Mouse (Mus musculus): ENCODE measurements around the gene Pagr1a. TPM values are rescaled to one million over a fixed set of nuclear protein-coding genes. Genes with fewer than 3 reads are reported as not detected.

Pagr1a gene
- total and polyA plus RNA-seq, 2 experiments from 2014 or later = 19.2 to 31.6 TPM

DNA sequence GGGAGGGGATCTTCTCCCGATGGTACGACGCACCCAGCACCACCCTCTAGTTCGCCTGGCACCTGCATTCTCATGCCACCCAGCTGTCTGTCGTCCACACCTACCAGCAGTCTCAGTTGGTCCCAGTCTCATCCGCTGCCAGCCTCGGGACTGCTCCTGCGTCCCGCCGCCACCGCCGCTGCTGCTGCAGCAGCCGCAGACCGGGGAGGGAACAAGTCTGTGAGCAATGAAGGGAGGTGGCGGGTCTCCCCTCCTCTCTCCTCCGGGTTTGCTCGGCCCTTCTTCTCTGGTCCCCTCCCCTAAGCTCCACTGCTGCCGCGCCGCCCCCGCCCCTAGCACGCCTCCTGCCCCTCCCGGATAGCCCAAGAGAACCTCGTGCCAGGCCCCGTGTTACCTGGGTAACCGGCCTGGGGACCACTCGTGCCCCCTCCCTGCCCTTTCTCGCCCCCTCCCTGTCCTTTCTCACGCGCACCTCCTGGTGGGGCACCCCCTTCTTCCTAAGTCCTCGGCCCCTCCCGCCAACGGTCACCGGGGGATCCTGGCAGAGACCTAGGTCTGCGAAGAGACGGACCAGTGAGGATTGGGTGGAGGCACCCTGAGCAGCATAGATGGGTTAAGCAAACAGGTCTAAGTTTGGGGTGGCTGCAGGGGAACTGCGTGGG, 3.9 kb upstream of the Pagr1a start, which contains the start of the genes Gm42742 and Prrt2:
Gene Gm42742 (minus strand): TSS at position 197 of the 662 bp plus-strand sequence.
Gene Prrt2 (minus strand): TSS at position 311 of the 662 bp plus-strand sequence.
- H3K27ac ChIP-seq (ENCODE audit: low read depth, low read length) = peak within 1 kb of the TSS; percentile 86
- H3K4me1 ChIP-seq (ENCODE audit: insufficient read depth) = peaks cover 51% of the 10 kb centered on the region
- peak within 1 kb of the TSS; percentile 46 for H3K4me3 ChIP-seq (ENCODE audit: low read depth, low read length)

DNA sequence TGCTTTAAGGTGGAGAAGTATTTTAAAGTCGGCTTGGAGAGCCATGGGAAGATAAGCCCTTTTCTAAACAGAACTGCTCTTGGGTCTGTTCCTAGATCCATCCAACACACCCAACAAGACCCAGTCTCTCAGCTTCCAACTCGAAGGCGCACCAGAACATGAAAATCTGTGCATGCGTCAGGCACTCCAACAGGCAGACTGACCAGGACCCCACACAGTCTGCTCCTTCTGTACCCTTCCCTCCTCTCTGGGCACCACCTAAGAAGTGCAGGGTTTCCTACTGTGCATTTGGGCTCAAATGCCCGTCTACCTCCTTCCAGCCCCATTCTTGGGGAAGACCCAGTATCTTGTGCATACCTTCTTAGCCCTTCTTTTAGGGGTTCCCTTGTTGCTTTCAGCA, 3.3 kb upstream of the Pagr1a start:
- DNase-seq (no peak), ATAC-seq (no peak)
- Histone ChIP-seq H3K27ac (ENCODE audit: low read depth, low read length) (peak overlapping the region; percentile 86), H3K9ac (peak overlapping the region; percentile 71), H3K9me3 (ENCODE audit: low read length) (no peaks in the 10 kb centered on the region), H3K4me3 (ENCODE audit: low read depth, low read length) (peak overlapping the region; percentile 46), H3K27me3 (ENCODE audit: insufficient read depth, low read length) (no peaks in the 10 kb centered on the region), H3K36me3 (ENCODE audit: insufficient read depth) (peaks cover 17% of the 10 kb centered on the region), H3K4me2 (ENCODE audit: low read depth) (peak overlapping the region; percentile 88), H3K4me1 (ENCODE audit: insufficient read depth) (peaks cover 56% of the 10 kb centered on the region)
- WGBS = 12% methylated on average over 5 of the region's 5 CpGs
- no peak for TF ChIP-seq CTCF (IDR thresholded peaks at IDR 0.05; ENCODE audit: low read depth)

More for the DNA sequence above, 3.9 kb upstream of the Pagr1a start, which contains the start of the genes Gm42742 and Prrt2:
- Histone ChIP-seq H3K36me3 (ENCODE audit: insufficient read depth) (peaks cover 17% of the 10 kb centered on the region), H3K4me2 (ENCODE audit: low read depth) (peak within 1 kb of the TSS; percentile 88), H3K27me3 (ENCODE audit: insufficient read depth, low read length) (no peaks in the 10 kb centered on the region), H3K9ac (peak within 1 kb of the TSS; percentile 71), H3K9me3 (ENCODE audit: low read length) (no peaks in the 10 kb centered on the region)
- TF ChIP-seq CTCF (IDR thresholded peaks at IDR 0.05; ENCODE audit: low read depth) = 0 out of 2 replicates have a peak, but pooled peaks have one; percentile 1
- ATAC-seq (peak; percentile 30), DNase-seq (peak; percentile 73)
- 3% methylated on average over 34 of the region's 37 CpGs for WGBS

DNA sequence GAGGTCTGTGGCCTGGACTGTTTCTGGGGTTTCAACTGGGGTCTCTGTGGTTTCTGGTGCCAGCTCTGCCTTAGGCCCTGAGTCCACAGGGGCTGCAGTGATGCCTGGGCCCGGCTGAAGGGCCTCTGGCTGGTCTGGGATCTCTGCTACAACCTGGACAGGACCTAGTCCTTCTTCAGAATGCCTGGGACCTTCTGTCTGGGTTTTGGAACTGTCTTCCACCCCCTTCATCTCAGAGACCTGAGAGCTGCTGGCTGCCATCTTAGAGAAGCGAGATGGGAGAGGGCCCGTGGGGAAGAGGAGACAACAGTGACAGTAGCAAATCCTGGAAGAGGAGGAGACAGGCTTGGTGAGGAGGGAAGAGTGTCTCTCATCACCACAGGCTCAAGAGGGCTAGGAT, 2.9 kb upstream of the Pagr1a start:
- no peak for TF ChIP-seq CTCF (IDR thresholded peaks at IDR 0.05; ENCODE audit: low read depth)
- WGBS = 40% methylated on average over 3 of the region's 3 CpGs
- Histone ChIP-seq H3K36me3 (ENCODE audit: insufficient read depth) (peaks cover 19% of the 10 kb centered on the region), H3K27ac (ENCODE audit: low read depth, low read length) (peak overlapping the region; percentile 86), H3K4me1 (ENCODE audit: insufficient read depth) (peaks cover 56% of the 10 kb centered on the region), H3K4me2 (ENCODE audit: low read depth) (peak overlapping the region; percentile 88), H3K4me3 (ENCODE audit: low read depth, low read length) (peak overlapping the region; percentile 46), H3K9ac (peak overlapping the region; percentile 71), H3K9me3 (ENCODE audit: low read length) (no peaks in the 10 kb centered on the region), H3K27me3 (ENCODE audit: insufficient read depth, low read length) (no peaks in the 10 kb centered on the region)
- no peak for ATAC-seq
- DNase-seq = peak; percentile 24

DNA sequence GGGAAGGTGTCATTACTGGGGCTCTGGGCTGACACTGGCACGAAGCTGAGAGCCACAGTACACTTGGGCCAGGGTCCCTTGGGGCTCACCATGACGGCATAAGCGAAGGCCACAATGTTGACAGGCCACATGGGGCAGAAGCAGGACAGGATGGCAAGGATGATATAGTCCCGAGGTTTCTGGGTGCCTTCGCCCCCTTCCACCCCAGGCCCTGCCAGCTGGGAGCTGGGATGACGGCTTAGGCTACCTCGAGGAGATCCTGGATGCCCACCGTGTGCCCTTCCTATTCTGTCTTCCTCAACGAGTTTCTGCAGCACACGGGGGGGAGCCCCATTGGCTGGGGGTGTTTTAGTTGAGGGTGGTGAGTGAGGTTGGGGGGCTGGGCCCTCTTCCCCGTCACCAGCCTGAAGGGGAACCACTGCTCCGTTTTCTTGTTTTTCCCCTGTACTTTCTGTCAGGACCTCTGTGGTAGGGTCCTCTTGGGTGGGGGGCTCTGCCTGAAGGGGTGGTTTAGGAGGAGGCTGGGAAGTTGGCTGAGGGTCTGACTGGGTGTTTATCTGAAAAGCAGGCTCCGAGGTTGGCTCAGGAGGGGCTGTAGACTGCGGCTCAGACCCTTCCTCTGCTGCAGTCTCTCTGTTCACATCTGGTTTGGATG, 2.3 kb upstream of the Pagr1a start:
- Histone ChIP-seq H3K4me2 (ENCODE audit: low read depth) (peak overlapping the region; percentile 88), H3K27ac (ENCODE audit: low read depth, low read length) (peak overlapping the region; percentile 86; the same call in 1 of the 2 replicates), H3K27me3 (ENCODE audit: insufficient read depth, low read length) (no peaks in the 10 kb centered on the region), H3K4me3 (ENCODE audit: low read depth, low read length) (peak overlapping the region; percentile 46), H3K9ac (peak overlapping the region; percentile 71), H3K9me3 (ENCODE audit: low read length) (no peaks in the 10 kb centered on the region), H3K4me1 (ENCODE audit: insufficient read depth) (peaks cover 53% of the 10 kb centered on the region), H3K36me3 (ENCODE audit: insufficient read depth) (peaks cover 23% of the 10 kb centered on the region)
- 73% methylated on average over 14 of the region's 14 CpGs for WGBS
- ATAC-seq (no peak), DNase-seq (no peak)
- no peak for TF ChIP-seq CTCF (IDR thresholded peaks at IDR 0.05; ENCODE audit: low read depth)

DNA sequence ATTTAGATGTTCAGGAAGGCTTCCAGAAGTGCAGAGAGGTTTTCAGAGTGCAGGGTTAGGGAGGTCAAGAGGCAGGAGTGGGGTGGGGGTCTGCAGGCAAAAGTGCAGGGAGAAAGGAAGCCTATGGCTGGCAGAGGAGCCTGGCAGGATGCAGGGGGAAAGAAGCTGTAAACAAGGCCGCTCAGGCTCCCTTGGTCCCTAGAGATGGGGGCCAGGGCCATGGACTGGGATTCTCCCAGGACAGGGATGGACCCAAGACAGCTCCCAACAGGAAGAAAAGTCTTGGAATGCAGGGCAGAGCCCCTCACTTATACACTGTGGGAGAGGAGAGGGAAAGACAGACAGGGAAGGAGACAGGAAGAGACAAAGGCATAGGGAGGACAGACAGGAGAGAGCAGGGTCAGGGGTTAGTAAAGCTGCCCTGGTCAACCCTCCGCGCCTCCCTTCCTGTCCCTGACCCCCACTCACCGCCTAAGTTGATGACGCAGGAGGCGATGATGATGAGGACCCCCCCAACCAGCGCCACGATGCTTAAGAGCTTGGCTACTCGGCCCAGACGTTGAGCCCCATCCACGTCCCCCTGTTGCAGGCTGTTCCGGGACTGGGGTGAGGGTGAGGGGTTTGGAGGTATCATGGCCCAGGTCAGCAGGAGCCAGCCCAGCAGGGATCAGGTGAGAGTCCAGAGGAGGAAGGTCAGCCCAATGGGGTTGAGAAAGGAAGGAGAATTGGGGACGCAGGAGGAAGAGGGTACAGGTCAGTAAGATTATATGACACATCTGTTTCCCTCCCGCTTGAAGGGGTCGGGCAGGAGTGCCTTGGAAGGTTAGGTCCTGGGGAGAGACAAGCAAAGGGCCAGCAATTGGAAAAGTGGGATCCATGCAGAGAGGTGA, 1.5 kb upstream of the Pagr1a start:
- H3K4me1 ChIP-seq (ENCODE audit: insufficient read depth) = peaks cover 45% of the 10 kb centered on the region
- H3K27ac ChIP-seq (ENCODE audit: low read depth, low read length) = 0 out of 2 replicates have a peak overlapping the region, but pooled peaks have one; percentile 35
- DNase-seq (no peak), ATAC-seq (no peak)
- H3K4me3 ChIP-seq (ENCODE audit: low read depth, low read length) = no peak overlapping the region
- WGBS = 84% methylated on average over 15 of the region's 15 CpGs
- H3K4me2 ChIP-seq (ENCODE audit: low read depth) = peak overlapping the region; percentile 88; the same call in 1 of the 2 replicates
- TF ChIP-seq CTCF (IDR thresholded peaks at IDR 0.05; ENCODE audit: low read depth) = no peak
- H3K9me3 ChIP-seq (ENCODE audit: low read length) = no peaks in the 10 kb centered on the region
- H3K27me3 ChIP-seq (ENCODE audit: insufficient read depth, low read length) = no peaks in the 10 kb centered on the region
- H3K36me3 ChIP-seq (ENCODE audit: insufficient read depth) = peaks cover 28% of the 10 kb centered on the region
- H3K9ac ChIP-seq = peak overlapping the region; percentile 22; the same call in 1 of the 2 replicates

DNA sequence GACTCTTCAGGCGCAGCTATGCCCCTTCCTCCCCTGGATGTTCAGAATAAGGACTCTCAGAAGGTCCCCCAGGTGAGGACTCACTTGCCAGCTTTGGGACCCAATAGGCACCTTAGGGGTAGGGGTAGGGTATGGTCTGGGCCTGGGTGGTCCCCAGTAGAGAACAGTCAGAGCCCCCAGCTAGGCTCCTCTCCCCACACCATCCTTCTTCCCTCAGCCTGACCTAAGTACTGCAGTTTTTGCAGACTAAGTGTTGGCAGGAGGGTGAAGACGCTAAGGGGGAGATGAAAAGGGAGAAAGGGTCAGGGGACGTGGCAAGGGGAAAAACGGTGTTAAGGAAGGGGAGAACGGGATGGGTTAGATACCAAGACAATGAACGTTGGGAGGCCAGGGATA, 796 bp upstream of the Pagr1a start:
- no peaks in the 10 kb centered on the region for H3K9me3 ChIP-seq (ENCODE audit: low read length)
- 0 out of 2 replicates have a peak overlapping the region, but pooled peaks have one; percentile 14 for H3K9ac ChIP-seq
- peaks cover 28% of the 10 kb centered on the region for H3K36me3 ChIP-seq (ENCODE audit: insufficient read depth)
- WGBS = 52% methylated on average over 6 of the region's 6 CpGs
- no peak overlapping the region for H3K4me2 ChIP-seq (ENCODE audit: low read depth)
- H3K4me1 ChIP-seq (ENCODE audit: insufficient read depth) = peaks cover 41% of the 10 kb centered on the region
- no peaks in the 10 kb centered on the region for H3K27me3 ChIP-seq (ENCODE audit: insufficient read depth, low read length)
- no peak overlapping the region for H3K4me3 ChIP-seq (ENCODE audit: low read depth, low read length)
- no peak for DNase-seq
- H3K27ac ChIP-seq (ENCODE audit: low read depth, low read length) = 0 out of 2 replicates have a peak overlapping the region, but pooled peaks have one; percentile 35
- no peak for TF ChIP-seq CTCF (IDR thresholded peaks at IDR 0.05; ENCODE audit: low read depth)
- ATAC-seq = no peak

Measured in forebrain, postnatal 0 days (tissue).